Mouse (Mus musculus) fibroblast of lung, adult 2 months (primary cell): ENCODE data around the gene Snx17.
A peak's percentile ranks its signal among the peaks of the same experiment; 100 is the strongest.

Experiments used
- DNase-seq: peaks from one replicate; pipeline ENCODE4 v3.0.0-alpha.2; 2011; ENCODE audit warnings: low read depth

Gene Snx17

GRCm38 (mm10) chr5:31192939-31193630, at the start of gene Snx17, which contains the start of gene Eif2b4:
TSS of gene Snx17 (plus strand) at chr5:31193227.
TSS of gene Eif2b4 (minus strand) at chr5:31193430.
- peak; percentile 97 for DNase-seq

- no peak for DNase-seq
Measured at GRCm38 (mm10) chr5:31149781-31150180, 43.2 kb upstream of the Snx17 start.

- DNase-seq: peak; percentile 53
Measured at GRCm38 (mm10) chr5:31151746-31152145, 41.3 kb upstream of the Snx17 start.

- no peak for DNase-seq
Measured at GRCm38 (mm10) chr5:31153516-31154151, 39.4 kb upstream of the Snx17 start.

GRCm38 (mm10) chr5:31154152-31154553, 38.9 kb upstream of the Snx17 start, which contains the start of gene Mpv17:
TSS of gene Mpv17 (minus strand) at chr5:31154251.
- peak; percentile 80 for DNase-seq

- DNase-seq: no peak
Measured at GRCm38 (mm10) chr5:31162462-31162861, 30.6 kb upstream of the Snx17 start.

- no peak for DNase-seq
Measured at GRCm38 (mm10) chr5:31164878-31165277, 28.1 kb upstream of the Snx17 start.

- DNase-seq: no peak
Measured at GRCm38 (mm10) chr5:31168630-31169029, 24.4 kb upstream of the Snx17 start.

- DNase-seq: no peak
Measured at GRCm38 (mm10) chr5:31179301-31179765, 13.7 kb upstream of the Snx17 start.

- peak; percentile 92 for DNase-seq
Measured at GRCm38 (mm10) chr5:31179766-31180630, 13.0 kb upstream of the Snx17 start, which contains the start of the genes Gm29609 and Gtf3c2. TSS of gene Gm29609 (minus strand) at chr5:31179911. TSS of gene Gtf3c2 (minus strand) at chr5:31180144.

GRCm38 (mm10) chr5:31181183-31181770, 11.8 kb upstream of the Snx17 start:
- DNase-seq: no peak

GRCm38 (mm10) chr5:31183678-31184077, 9.3 kb upstream of the Snx17 start:
- DNase-seq: no peak

GRCm38 (mm10) chr5:31188223-31188840, 4.7 kb upstream of the Snx17 start:
- DNase-seq: no peak

- DNase-seq: no peak
Measured at GRCm38 (mm10) chr5:31190201-31190600, 2.8 kb upstream of the Snx17 start.

- no peak for DNase-seq
Measured at GRCm38 (mm10) chr5:31192045-31192938, 735 bp upstream of the Snx17 start.

GRCm38 (mm10) chr5:31193631-31194281, 729 bp downstream of the Snx17 start:
- DNase-seq: no peak

- no peak for DNase-seq
Measured at GRCm38 (mm10) chr5:31194486-31195485, 1.8 kb downstream of the Snx17 start.

- no peak for DNase-seq
Measured at GRCm38 (mm10) chr5:31195671-31196070, 2.6 kb downstream of the Snx17 start.

- no peak for DNase-seq
Measured at GRCm38 (mm10) chr5:31196207-31196606, 3.2 kb downstream of the Snx17 start.
